Mouse (Mus musculus) thymus, adult 2 months (tissue): ENCODE measurements around the gene Zfhx3. TPM values are rescaled to one million over a fixed set of nuclear protein-coding genes. Genes with fewer than 3 reads are reported as not detected.

Experiments
- DNase-seq: peaks from one replicate; pipeline ENCODE4 v3.0.0; 2021
- H3K27ac ChIP-seq: fragments of 200-500 bp; 2 replicates; pipeline ENCODE4 v1.5.1; 2012; ENCODE audit warnings: low read length, control low read depth; ENCODE audit not compliant: control insufficient read depth, insufficient read depth
- H3K27me3 ChIP-seq: fragments of 200-500 bp; 2 replicates; pipeline ENCODE4 v1.6.1; 2012; ENCODE audit warnings: mild to moderate bottlenecking, low read length, moderate library complexity, mixed read lengths; ENCODE audit not compliant: control insufficient read depth, insufficient read depth
- H3K36me3 ChIP-seq: fragments of 200-500 bp; 2 replicates; pipeline ENCODE4 v1.6.1; 2012; ENCODE audit warnings: mild to moderate bottlenecking, low read length, moderate library complexity; ENCODE audit not compliant: control insufficient read depth, insufficient read depth
- H3K4me1 ChIP-seq: fragments of 200-500 bp; replicated peaks from 2 replicates; pipeline ENCODE4 v1.6.1; 2012; ENCODE audit warnings: low read length; ENCODE audit not compliant: control insufficient read depth, insufficient read depth
- H3K4me3 ChIP-seq: fragments of 200-500 bp; 2 replicates; pipeline ENCODE4 v1.5.1; 2012; ENCODE audit warnings: mild to moderate bottlenecking, low read length, control low read depth, moderate library complexity; ENCODE audit not compliant: control insufficient read depth, insufficient read depth
- CTCF ChIP-seq: fragments of 200-500 bp; IDR thresholded peaks from 2 replicates; pipeline ENCODE4 v1.5.1; 2012; ENCODE audit warnings: mild to moderate bottlenecking, control low read depth, low read length, moderate library complexity, borderline replicate concordance; ENCODE audit not compliant: control insufficient read depth, poor library complexity, insufficient read depth; ENCODE audit errors: extremely low read depth
- POLR2A ChIP-seq: fragments of 200-500 bp; IDR thresholded peaks from 2 replicates; pipeline ENCODE4 v1.6.1; 2012; ENCODE audit warnings: mild to moderate bottlenecking, low read length, control low read depth, moderate library complexity; ENCODE audit not compliant: control insufficient read depth, poor library complexity, insufficient read depth; ENCODE audit errors: extremely low read depth
- WGBS: fragments of 180-500 bp; shearing (Covaris S2); methylation state at CpG from one replicate; pipeline ENCODE4 v1.1.7; 2018; 5-methylcytosine and 5-hydroxymethylcytosine counted together
- polyA plus RNA-seq: library from polyadenylated mRNA; depleted of rRNA; stranded (reverse); fragments of >200 nt; gene quantifications from 2 replicates; pipeline ENCODE4 v1.2.3, GENCODE M21; 2012

Zfhx3 gene
- polyA plus RNA-seq, 1 experiment, result 1.1 TPM

DNA sequence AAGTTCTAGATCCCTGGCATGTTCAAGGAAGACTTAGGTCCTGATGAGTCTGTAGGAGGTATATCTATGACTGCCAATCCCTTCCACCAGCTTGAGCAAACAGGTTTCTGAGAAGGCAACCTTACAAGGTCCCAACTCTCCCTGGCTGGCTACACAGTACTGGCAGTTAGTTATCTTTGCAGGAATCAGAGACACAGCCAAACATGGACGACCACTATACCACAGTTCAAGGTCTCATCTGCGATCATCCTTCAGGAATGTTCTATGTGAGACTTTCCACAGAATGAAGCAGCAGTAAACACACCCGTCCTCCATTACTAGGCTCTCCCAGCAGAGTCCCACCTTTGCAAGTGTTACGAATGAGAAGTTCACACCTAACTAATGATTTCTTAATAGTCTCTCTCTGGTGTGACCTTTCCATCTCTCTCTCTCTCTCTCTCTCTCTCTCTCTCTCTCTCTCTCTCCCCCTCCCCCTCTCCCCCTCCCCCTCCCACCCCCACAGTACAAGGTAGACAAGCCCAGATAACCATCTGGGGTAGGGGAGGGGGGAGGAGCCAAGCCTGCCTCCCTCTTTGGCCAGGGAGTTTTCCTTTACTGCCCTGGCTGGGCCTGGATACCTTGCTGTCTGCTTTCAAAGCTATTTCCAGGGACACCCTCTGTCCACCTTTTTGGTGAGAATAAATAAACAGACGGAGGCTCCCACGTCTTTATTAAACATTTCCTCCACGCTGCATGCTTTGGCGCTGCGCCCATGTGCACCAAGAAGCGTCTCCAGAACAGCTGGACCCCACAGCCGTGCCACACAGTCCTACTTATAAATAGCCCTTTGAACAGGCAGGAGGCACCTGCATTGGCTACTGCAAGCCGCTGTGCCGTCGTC is 748.4 kb downstream of the Zfhx3 start:
- Histone ChIP-seq H3K27ac (no peak overlapping the region), H3K36me3 (no peaks in the 10 kb centered on the region), H3K4me3 (no peak overlapping the region), H3K4me1 (peaks cover 5% of the 10 kb centered on the region; the same call in 1 of the 2 replicates), H3K27me3 (peaks cover 2% of the 10 kb centered on the region; the same call in 1 of the 2 replicates)
- WGBS, result 39% methylated on average over 14 of the region's 14 CpGs
- no peak for TF ChIP-seq POLR2A
- no peak for DNase-seq

DNA sequence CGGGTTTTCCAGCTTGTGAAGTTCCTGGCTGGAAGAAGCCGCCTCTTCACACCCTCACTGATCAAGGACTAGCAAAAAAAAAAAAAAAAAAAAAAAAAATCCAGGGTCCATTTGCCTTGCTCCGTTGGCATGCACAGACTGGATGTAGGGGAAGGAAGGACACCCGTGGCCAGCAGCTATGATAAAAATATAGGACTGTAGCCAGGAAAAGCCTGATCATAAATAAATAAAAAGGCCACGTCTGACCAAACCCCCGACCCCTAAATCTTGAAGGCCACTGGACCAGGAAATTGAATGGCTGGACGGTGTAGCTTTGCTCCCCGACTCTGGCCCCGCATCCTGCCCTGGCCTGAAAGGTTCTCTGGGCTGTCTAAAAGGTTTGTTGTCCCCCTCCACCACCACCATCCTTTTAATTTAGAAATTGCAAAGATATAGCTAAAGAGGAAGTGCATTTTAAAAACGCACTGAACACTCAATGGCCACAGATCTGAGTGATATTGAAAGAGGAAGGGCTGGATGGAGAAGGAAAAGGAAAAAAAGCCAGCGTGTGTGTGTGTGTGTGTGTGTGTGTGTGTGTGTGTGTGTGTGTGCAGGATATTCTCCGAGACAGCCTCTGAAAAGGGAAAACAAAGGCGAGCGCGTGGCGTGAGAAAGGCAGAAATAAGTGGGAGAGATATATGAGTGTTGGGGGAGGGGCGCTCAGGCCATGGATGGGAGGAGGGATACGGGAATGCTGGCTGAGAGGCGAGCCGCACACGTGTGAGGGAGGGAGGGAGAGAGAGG is 749.2 kb downstream of the Zfhx3 start:
- Histone ChIP-seq H3K4me1 (peaks cover 8% of the 10 kb centered on the region), H3K36me3 (no peaks in the 10 kb centered on the region), H3K27ac (no peak overlapping the region), H3K4me3 (no peak overlapping the region), H3K27me3 (peaks cover 7% of the 10 kb centered on the region)
- no peak for DNase-seq
- 7% methylated on average over 20 of the region's 21 CpGs for WGBS
- TF ChIP-seq POLR2A, result no peak

DNA sequence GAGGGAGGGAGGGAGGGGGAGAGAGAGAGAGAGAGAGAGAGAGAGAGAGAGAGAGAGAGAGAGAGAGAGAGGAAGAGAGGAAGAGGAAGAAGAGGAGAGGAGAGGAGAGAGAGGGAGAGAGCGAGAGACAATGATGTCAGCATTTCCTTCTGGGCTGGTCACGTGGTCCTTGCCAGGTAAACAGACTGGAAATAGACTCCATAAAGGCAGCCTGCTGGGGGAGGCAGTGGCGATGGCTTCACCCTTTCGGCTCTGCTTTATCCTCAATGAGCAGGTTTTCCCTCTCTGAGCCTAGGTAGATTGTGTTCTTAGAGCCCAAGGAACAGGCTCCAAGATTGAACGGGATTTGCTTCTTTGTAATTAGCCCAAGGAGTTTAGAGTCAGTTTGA is 749.8 kb downstream of the Zfhx3 start:
- no peak for TF ChIP-seq POLR2A
- no peak for TF ChIP-seq CTCF
- no peak overlapping the region for H3K27ac ChIP-seq
- 5% methylated on average over 5 of the region's 5 CpGs for whole genome bisulfite sequencing
- H3K4me1 ChIP-seq, result peaks cover 8% of the 10 kb centered on the region
- H3K4me3 ChIP-seq, result no peak overlapping the region
- no peaks in the 10 kb centered on the region for H3K36me3 ChIP-seq
- peaks cover 7% of the 10 kb centered on the region for H3K27me3 ChIP-seq
- DNase-seq, result peak; percentile 14

DNA sequence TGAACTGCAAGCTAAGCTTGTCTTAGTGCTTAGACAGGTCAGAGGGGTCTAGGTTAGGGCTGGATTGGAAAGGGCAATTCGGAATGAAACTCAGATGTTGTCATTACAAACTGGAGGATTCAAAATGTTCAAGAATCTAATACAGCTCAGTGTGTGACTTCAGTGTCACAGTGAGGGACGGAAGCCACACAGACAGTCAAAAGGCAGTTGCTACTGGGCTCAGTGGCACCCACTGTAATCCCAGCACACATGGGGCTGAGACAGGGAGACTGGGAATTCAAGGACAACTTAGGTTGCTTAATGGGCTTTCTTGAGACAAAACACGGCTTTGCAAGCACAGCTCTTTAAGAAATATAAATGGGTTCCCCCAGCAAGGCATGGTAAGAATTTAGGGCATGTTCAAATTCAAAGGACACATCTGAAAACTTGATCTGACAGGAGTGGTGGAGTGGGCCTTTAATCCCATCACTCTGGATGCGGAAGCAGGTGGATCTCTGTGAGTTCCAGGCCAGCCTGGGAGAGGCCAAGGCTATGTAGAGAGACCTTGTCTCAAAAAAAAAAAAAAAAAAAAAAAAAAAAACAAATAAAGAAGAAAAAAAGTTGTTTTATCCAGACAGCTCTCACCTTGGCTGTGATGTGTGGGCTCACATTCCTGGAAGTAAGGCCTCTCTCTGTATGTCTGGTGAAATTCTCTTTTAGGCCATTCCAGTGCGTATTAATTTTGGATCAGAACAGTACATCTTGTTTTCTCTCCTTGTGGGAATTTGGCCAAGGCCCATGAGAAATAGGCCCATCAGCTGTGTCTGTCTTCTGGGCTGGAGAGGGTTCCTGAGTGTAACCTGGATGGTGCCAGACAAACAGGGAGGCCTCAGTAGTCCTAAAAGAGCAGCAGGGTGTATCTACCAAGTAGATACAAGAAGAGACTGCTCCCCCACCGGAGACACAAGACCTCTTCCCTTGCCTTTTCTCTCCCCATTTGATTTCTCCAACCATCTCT is 750.5 kb downstream of the Zfhx3 start:
- DNase-seq, result no peak
- Histone ChIP-seq H3K27me3 (peaks cover 13% of the 10 kb centered on the region), H3K4me1 (peaks cover 8% of the 10 kb centered on the region)

DNA sequence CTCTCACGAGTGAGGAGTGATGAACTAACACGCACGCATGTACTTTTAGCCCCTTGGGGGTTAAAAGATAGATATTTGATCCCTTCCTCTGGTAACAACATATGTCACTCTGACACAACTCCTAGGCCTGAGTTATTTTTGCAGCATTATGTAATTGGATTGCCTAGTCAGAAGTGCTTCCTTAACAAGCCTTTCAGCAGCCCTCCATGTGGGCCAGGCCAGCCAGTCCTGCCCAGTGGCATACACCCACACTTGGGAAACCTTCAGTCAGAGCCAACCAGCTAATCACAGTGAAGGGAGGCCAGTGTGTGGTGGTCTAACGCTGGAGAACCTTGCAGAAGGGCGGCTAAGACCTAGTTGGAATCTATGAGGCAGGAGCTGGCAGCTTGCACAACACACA is 751.4 kb downstream of the Zfhx3 start:
- no peak for DNase-seq
- H3K36me3 ChIP-seq, result no peaks in the 10 kb centered on the region
- no peak for TF ChIP-seq POLR2A
- TF ChIP-seq CTCF, result no peak
- peaks cover 15% of the 10 kb centered on the region for H3K27me3 ChIP-seq
- no peak overlapping the region for H3K4me3 ChIP-seq
- peaks cover 8% of the 10 kb centered on the region for H3K4me1 ChIP-seq
- WGBS, result 94% methylated on average over 5 of the region's 5 CpGs
- no peak overlapping the region for H3K27ac ChIP-seq

More for the DNA sequence above, 750.5 kb downstream of the Zfhx3 start:
- WGBS, result 87% methylated on average over 6 of the region's 6 CpGs
- Histone ChIP-seq H3K27ac (no peak overlapping the region), H3K36me3 (no peaks in the 10 kb centered on the region), H3K4me3 (no peak overlapping the region)
- TF ChIP-seq POLR2A (no peak), CTCF (no peak)

DNA sequence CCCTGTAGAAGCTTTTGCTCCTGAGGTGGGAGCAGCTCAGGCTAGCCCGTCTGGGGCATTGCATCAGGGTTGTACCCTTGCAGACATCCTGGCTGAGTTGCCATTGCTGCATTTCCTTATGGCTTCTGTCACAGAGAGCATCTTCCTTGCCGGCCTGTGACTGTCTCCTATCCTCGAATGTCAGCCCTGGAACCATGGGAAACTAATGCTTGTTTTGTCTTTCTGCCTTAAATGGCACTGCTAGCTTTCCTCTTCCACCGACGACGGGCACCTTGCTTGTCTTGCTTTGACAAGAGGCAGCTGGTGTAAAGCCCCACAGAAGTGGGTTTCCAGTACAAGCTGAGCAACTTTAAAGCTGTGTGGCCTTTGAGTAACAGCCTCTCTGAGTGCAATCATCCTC is 752.1 kb downstream of the Zfhx3 start:
- no peak for DNase-seq
- Histone ChIP-seq H3K36me3 (no peaks in the 10 kb centered on the region), H3K27me3 (peaks cover 19% of the 10 kb centered on the region), H3K4me3 (no peak overlapping the region), H3K27ac (no peak overlapping the region), H3K4me1 (peaks cover 8% of the 10 kb centered on the region)
- 81% methylated on average over 6 of the region's 6 CpGs for WGBS
- no peak for TF ChIP-seq POLR2A
- no peak for TF ChIP-seq CTCF
